Mouse (Mus musculus) left cerebral cortex, adult 11 months (tissue): ENCODE measurements around the gene Fuk.
"Not testable (repeated sequence)": the region's sequence is repeated elsewhere in the genome, so short reads cannot be mapped to it uniquely, and the experiment has no call there.

Experiments used
- DNase-seq: peaks from one replicate; pipeline ENCODE4 v3.0.0; 2022; ENCODE audit warnings: low spot score

The Fuk gene

GRCm38 (mm10) chr8:110919341-110920031, 17.2 kb upstream of the Fuk start, which contains the start of gene St3gal2:
TSS of gene St3gal2 (plus strand) at chr8:110919922.
- peak; percentile 91 for DNase-seq

- DNase-seq, result no peak
Measured at GRCm38 (mm10) chr8:110918460-110918859, 16.2 kb upstream of the Fuk start.

- no peak for DNase-seq
Measured at GRCm38 (mm10) chr8:110918027-110918426, 15.7 kb upstream of the Fuk start.

GRCm38 (mm10) chr8:110917415-110917814, 15.1 kb upstream of the Fuk start:
- DNase-seq, result no peak

- no peak for DNase-seq
Measured at GRCm38 (mm10) chr8:110911576-110912570, 9.6 kb upstream of the Fuk start.

GRCm38 (mm10) chr8:110909850-110910249, 7.6 kb upstream of the Fuk start:
- DNase-seq, result not testable (repeated sequence)

GRCm38 (mm10) chr8:110906682-110907081, 4.4 kb upstream of the Fuk start:
- no peak for DNase-seq

GRCm38 (mm10) chr8:110905404-110905803, 3.1 kb upstream of the Fuk start:
- no peak for DNase-seq

GRCm38 (mm10) chr8:110902579-110902965, 284 bp upstream of the Fuk start:
- no peak for DNase-seq

GRCm38 (mm10) chr8:110901056-110901455, 1.2 kb downstream of the Fuk start:
- no peak for DNase-seq

- DNase-seq, result no peak
Measured at GRCm38 (mm10) chr8:110897495-110897894, 4.8 kb downstream of the Fuk start.

GRCm38 (mm10) chr8:110895812-110896211, 6.5 kb downstream of the Fuk start:
- DNase-seq, result no peak

GRCm38 (mm10) chr8:110895254-110895653, 7.0 kb downstream of the Fuk start:
- DNase-seq, result no peak

GRCm38 (mm10) chr8:110894851-110895250, 7.4 kb downstream of the Fuk start:
- no peak for DNase-seq

- DNase-seq, result no peak
Measured at GRCm38 (mm10) chr8:110892913-110893312, 9.4 kb downstream of the Fuk start.

- DNase-seq, result no peak
Measured at GRCm38 (mm10) chr8:110892040-110892439, 10.2 kb downstream of the Fuk start.

GRCm38 (mm10) chr8:110889904-110890470, 12.3 kb downstream of the Fuk start:
- DNase-seq, result no peak

- DNase-seq, result no peak
Measured at GRCm38 (mm10) chr8:110888860-110889259, 13.4 kb downstream of the Fuk start.

GRCm38 (mm10) chr8:110888441-110888840, 13.8 kb downstream of the Fuk start:
- DNase-seq, result no peak

GRCm38 (mm10) chr8:110887551-110887950, 14.7 kb downstream of the Fuk start:
- no peak for DNase-seq

- no peak for DNase-seq
Measured at GRCm38 (mm10) chr8:110886634-110887033, 15.7 kb downstream of the Fuk start.

GRCm38 (mm10) chr8:110883824-110884223, 18.5 kb downstream of the Fuk start:
- no peak for DNase-seq
